ENCODE assay signal across 18 mouse cellular contexts in the genomic region with DNA sequence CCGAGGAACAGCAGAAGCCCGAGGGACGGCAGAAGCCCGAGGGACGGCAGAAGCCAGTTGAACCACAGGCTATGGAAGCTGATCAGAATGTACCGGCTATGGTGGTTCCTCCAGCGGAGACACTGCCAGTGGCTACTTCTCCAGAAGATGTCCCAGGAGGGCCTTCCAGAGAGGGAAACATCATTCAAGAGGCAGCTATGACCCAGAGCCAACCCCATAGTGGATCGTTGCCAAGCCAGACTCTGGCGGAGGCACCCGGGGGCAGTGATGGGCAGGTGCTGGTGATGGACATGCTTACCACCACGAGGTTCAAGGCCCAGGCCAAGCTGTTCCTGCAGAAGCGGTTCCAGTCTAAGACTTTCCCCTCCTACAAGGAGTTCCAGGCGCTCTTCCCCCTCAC. TPM values are rescaled to one million over a fixed set of nuclear protein-coding genes. Genes with fewer than 3 reads are reported as not detected.
"Had no signal": no experiment of that assay in that cellular context is flagged by ENCODE, and none has a peak within 500 bp of the region (broad histone marks: within the 10 kb centered on the region; RNA-seq: fewer than 3 reads in every experiment).

No protein-coding gene starts in this region.

- H3K4me3 ChIP-seq: limb, embryonic 12.5 days; liver, embryonic 13.5 days; lung, embryonic 15.5 days; midbrain, embryonic 13.5 days; myocyte; neural tube, embryonic 15.5 days had no signal

- H3K4me1 ChIP-seq: limb, embryonic 12.5 days; lung, embryonic 15.5 days; midbrain, embryonic 13.5 days; neural tube, embryonic 15.5 days had no signal

- H3K27ac ChIP-seq: limb, embryonic 12.5 days; liver, embryonic 13.5 days; lung, embryonic 15.5 days; macrophage; midbrain, embryonic 13.5 days; neural tube, embryonic 15.5 days had no signal

- H3K27me3 ChIP-seq: lung, embryonic 15.5 days had no signal

- DNase-seq: kidney, adult 8-10 months; kidney, postnatal 25 days; liver; liver, embryonic 13.5 days; liver, postnatal 0 days; lung, postnatal 14 days; thymus, postnatal 4 days had no signal

- H3K36me3 ChIP-seq: limb, embryonic 12.5 days; liver, embryonic 13.5 days; lung, embryonic 15.5 days; midbrain, embryonic 13.5 days; neural tube, embryonic 15.5 days had no signal

RNA-seq across cellular contexts. Expression of gene Vrtn, which starts 9.4 kb away (rescaled TPM):
- total RNA-seq: layer of hippocampus, postnatal 25 days; megakaryocyte-erythroid progenitor cell, adult 5-6 weeks had no signal
- polyA plus RNA-seq: kidney, embryonic 16.5 days; limb, embryonic 12.5 days; liver, embryonic 13.5 days; liver, postnatal 0 days; macrophage; midbrain, embryonic 13.5 days; myocyte; neural tube, embryonic 11.5 days; neural tube, embryonic 15.5 days; stomach, embryonic 14.5 days had no signal

RNA-seq across cellular contexts. Expression of gene Syndig1l, which starts 48.4 kb away (rescaled TPM):
- total RNA-seq: megakaryocyte-erythroid progenitor cell, adult 5-6 weeks had no signal
- polyA plus RNA-seq: limb, embryonic 12.5 days; liver, postnatal 0 days; lung, embryonic 15.5 days; myocyte had no signal
